Mouse (Mus musculus): ENCODE data around the gene Olfr345. TPM values are rescaled to one million over a fixed set of nuclear protein-coding genes. Genes with fewer than 3 reads are reported as not detected.

Gene Olfr345
- polyA plus RNA-seq (2021), result not detected

- no peaks in the 10 kb centered on the region for H3K27me3 ChIP-seq
- in situ Hi-C loops (cut with MboI; ENCODE audit: low pct_unique_long_range_greater_than_20kb), result no loop called here
- POLR2A ChIA-PET, result no interaction called here
- DNase-seq (ENCODE audit: low read depth, low spot score), result no peak
- CTCF ChIA-PET, result no interaction called here
- ATAC-seq, result no peak
- no peak for TF ChIP-seq CTCF (IDR thresholded peaks at IDR 0.05)
Measured at GRCm38 (mm10) chr2:36639741-36640140, at the start of gene Olfr345. Gene Olfr345 (plus strand): TSS chr2:36640041.

GRCm38 (mm10) chr2:36685488-36685887 lies 45.6 kb downstream of the Olfr345 start, which contains the start of gene Olfr346:
Gene Olfr346 (plus strand): TSS chr2:36685788.
- ATAC-seq, result no peak
- CTCF ChIA-PET, result no interaction called here

More at GRCm38 (mm10) chr2:36685488-36685887, 45.6 kb downstream of the Olfr345 start, which contains the start of gene Olfr346:
- DNase-seq (ENCODE audit: low read depth, low spot score), result no peak
- TF ChIP-seq CTCF (IDR thresholded peaks at IDR 0.05), result no peak
- in situ Hi-C loops (cut with MboI; ENCODE audit: low pct_unique_long_range_greater_than_20kb), result no loop called here
- POLR2A ChIA-PET, result no interaction called here
- no peaks in the 10 kb centered on the region for H3K27me3 ChIP-seq

Other genes starting within 250 kb of the Olfr345 start
- gene Olfr339, start 221.1 kb upstream of the Olfr345 start, polyA plus RNA-seq (2021), result not detected
- not detected for gene Olfr340, start 187.5 kb upstream of the Olfr345 start, polyA plus RNA-seq (2021)
- gene Olfr341, start 157.6 kb upstream of the Olfr345 start, polyA plus RNA-seq (2021), result not detected
- not detected for gene Olfr342, start 115.0 kb upstream of the Olfr345 start, polyA plus RNA-seq (2021)
- 0.01 TPM for gene Olfr344, start 73.4 kb upstream of the Olfr345 start, polyA plus RNA-seq (2021)
- not detected for gene Olfr346, start 45.7 kb downstream of the Olfr345 start, polyA plus RNA-seq (2021)
- gene Olfr347, start 91.9 kb downstream of the Olfr345 start, polyA plus RNA-seq (2021), result not detected
- gene Olfr348, start 144.2 kb downstream of the Olfr345 start, polyA plus RNA-seq (2021), result not detected
- gene Olfr50, start 150.5 kb downstream of the Olfr345 start, polyA plus RNA-seq (2021), result not detected
- gene Olfr3, start 177.0 kb downstream of the Olfr345 start, polyA plus RNA-seq (2021), result not detected
- gene Olfr350, start 206.3 kb downstream of the Olfr345 start, polyA plus RNA-seq (2021), result not detected
- 0.06 TPM for gene Olfr351, start 222.6 kb downstream of the Olfr345 start, polyA plus RNA-seq (2021)
- not detected for gene Olfr352, start 228.4 kb downstream of the Olfr345 start, polyA plus RNA-seq (2021)